Mouse (Mus musculus): Measurements from ENCODE around the gene Rfng.
"Not testable (repeated sequence)": the region's sequence is repeated elsewhere in the genome, so short reads cannot be mapped to it uniquely, and the experiment has no call there.

Rfng gene

GRCm38 (mm10) chr11:120808010-120808409 lies 24.0 kb upstream of the Rfng start:
- no peak for DNase-seq

- no peak for DNase-seq
Observed at GRCm38 (mm10) chr11:120805375-120806298, 21.6 kb upstream of the Rfng start.

DNA sequence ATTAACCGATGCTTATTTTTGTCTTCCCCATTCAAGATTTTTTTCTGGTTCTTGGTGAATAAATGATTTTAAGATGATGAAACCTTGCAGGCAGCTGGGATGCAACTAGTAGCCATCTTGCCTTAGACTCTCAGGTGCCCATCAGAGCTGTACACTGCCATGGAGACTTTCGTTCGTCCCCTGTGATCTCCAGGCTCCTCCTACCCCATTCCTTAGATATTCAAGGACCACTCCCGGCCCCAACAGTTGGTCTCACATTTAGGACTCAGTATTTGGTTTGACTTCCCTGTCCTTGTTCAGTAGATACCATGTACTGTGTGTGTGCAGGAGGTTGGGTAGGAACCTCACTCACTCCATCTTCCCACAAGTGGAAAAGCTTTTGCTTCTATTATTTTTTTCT lies 20.8 kb upstream of the Rfng start:
- DNase-seq, result no peak

DNA sequence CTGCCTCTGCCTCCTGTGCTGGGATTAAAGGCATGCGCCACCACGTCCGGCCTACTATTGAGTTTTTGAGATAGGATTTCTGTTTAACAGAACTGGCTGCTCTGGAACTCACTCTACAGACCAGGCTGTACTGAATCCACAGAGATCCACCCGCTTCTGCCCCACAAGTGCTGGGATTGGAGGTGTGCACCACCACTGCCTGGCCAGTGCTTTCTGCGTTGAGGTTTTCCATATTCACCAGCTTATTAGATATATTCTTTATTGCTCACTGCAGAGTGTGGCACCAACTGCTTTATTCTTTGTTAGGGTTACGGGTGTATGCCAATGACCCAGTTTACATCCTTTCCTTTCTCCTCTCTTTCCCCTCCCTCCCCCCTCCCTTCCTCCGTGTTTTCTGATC lies 20.3 kb upstream of the Rfng start:
- DNase-seq, result no peak

GRCm38 (mm10) chr11:120800061-120800904 lies 16.3 kb upstream of the Rfng start:
- DNase-seq, result peak; percentile 85 to 93

GRCm38 (mm10) chr11:120799316-120799890 lies 15.4 kb upstream of the Rfng start:
- DNase-seq, result no peak

DNA sequence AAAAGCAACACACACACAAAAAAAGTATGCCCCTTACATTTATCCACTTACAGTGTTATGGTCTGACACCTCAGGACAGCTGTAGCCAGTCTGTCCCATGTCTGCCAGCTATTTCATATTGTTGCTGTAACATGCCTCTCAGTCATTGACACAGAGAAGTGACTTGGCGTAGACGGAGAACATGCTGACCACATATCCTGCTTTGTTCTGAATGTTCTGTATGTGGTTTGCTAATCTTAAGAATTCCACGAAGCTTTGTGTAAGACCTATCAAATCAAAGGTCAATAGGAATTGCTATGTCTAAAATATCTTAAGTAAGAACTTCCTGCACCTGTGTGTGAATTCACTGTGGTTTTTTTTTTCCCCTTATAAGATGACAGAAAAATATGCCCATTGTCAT lies 14.2 kb upstream of the Rfng start:
- no peak for DNase-seq

GRCm38 (mm10) chr11:120796614-120796946 lies 12.6 kb upstream of the Rfng start:
- DNase-seq, result no peak

GRCm38 (mm10) chr11:120795756-120796613 lies 12.0 kb upstream of the Rfng start, which contains the start of gene Dus1l:
TSS of gene Dus1l (minus strand) at chr11:120796403.
- DNase-seq, result peak; percentile 94 to 97

DNA sequence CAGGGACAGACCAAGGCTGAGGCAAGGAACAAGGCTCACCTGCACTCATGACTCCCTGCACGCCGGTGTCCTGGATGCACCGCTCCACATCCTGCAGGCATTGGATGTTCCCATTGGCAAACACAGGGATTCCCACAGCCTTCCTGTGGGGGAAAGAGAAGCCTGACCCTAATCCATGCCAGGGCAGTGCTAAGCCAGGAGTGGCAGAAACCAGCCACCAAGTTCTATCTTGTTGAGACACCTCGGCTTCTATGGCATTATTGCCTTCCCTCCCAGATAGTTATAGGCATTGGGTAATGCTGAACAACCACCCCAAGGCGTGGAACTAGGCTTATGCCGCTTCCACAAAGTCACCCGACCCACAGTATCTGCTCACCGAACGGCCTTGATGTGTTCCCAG lies 8.6 kb upstream of the Rfng start:
- DNase-seq, result no peak

DNA sequence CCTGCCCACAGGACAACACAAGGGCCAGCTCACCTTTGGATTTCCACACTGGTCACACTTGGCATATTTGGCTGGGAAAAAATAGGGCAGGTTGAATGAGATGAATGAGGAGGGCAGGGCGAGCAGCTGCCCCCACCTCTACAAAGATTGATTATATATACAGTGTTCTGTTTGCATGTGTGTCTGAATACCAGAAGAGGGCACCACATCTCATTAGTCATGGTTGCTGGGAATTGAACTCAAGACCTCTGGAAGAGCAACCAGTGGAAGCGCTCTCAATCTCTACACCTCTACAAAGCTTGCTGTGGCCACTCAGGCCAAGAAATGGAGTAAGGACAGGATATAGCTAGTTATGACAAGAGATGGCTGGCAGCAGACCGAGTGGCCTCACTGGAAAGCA lies 5.8 kb upstream of the Rfng start:
- DNase-seq, result no peak

- no peak for DNase-seq
Observed at GRCm38 (mm10) chr11:120789355-120789754, 5.3 kb upstream of the Rfng start.

GRCm38 (mm10) chr11:120788460-120788859 lies 4.5 kb upstream of the Rfng start:
- peak; percentile 55 to 57 for DNase-seq

- DNase-seq, result no peak
Observed at GRCm38 (mm10) chr11:120785145-120785544, 1.1 kb upstream of the Rfng start.

DNA sequence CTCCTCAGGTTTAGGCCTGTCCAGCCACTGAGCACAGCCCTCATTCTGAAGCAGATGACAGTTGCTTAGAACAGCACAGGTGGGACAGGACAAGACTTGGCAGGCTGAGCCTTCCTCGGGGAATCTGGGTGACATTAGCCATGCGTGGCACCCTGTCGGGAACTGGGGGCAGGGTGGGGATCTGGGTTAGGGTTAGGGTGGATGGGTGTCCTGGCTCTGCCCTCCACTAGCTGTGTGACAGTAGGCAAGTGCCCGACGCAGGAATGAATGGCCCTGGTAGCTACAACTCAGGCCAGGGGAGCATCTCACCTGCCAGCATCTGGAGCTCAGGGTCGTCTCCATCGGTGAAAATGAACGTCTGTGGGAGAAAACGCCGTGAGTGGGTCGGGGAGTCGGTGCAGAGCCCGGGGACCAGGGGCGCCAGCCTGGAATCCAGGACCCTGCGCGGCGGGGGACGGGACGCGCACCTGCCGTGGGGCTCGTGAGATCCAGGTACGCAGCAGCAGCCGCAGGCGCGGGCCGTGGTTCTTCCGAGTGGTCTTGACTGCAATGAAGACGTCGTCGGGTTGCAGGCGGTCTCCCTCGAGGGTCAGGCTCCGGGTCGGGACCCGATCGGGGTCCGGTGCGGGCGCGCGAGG lies 462 bp downstream of the Rfng start:
- no peak for DNase-seq

- not testable (repeated sequence) for DNase-seq
Observed at GRCm38 (mm10) chr11:120781361-120781760, 2.6 kb downstream of the Rfng start.

DNA sequence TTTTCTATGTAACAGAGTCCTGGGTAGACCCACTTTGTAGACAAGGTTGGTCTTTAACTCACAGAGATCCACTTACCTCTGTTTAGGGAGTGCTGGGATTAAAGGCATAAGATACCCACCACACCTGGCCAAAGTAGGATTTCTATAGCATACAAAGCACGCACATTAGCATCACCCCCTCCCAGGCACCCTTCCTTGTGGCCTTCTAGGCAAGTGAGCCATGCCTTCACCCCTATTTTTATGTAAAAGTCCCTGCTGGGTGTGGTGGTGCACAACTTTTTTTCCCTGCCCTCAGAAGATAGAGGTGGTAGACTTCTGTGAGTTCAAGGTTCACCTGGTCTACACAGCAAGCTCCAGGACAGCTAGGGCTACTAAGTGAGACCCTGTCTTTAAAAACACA lies 4.1 kb downstream of the Rfng start:
- DNase-seq, result no peak

DNA sequence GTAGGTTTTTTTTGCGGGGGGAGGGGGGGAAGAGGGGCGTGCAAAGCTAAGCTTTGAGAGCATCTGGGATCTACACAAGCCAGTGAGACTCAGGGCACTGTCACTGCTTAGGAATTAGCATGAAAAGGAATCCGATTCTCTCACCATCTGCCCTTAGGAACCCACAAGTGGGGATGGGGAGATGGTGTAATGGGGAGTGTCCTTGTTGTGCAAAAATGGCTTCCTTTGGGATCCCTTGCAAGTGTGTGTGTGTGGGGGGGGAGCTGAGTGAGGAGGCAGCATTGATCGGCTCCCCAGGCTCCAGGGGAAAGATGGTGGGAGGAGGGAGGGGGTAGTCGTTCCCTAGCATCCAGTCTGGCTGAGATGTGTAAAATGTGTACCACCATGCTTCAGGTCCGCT lies 6.9 kb downstream of the Rfng start:
- DNase-seq, result no peak

DNA sequence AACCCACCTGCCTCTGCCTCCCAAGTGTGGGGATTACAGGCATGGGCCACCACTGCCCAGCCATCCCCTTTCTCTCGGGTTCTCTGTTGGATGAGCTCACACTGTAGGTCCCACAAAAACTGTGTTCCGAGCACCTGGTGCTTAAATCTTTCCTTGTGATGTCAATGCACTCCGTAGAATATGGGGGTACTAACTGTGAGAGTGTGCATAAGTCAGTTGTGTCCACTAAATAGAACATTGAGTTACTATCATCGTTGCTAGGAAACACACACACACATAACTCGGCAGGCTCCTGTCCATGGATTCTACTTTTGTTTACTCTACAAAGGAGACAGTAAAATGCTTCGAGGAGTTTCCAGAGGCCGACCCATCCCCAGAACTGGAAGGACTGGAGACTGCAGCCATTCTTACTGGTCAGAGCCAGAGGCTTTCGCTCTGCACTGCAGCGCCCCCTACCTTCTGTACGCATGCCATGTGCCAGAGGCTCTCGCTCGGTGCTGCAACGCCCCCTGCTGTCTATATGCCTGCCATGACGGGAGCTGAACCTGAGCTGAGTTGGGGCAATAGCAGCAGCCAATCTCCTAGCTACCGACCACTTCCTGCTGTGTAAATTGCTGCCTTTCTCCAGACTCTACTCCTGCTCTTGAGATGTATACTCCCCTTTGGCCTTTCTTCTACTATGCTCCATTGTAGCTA lies 8.1 kb downstream of the Rfng start:
- peak; percentile 87 to 95 for DNase-seq

DNA sequence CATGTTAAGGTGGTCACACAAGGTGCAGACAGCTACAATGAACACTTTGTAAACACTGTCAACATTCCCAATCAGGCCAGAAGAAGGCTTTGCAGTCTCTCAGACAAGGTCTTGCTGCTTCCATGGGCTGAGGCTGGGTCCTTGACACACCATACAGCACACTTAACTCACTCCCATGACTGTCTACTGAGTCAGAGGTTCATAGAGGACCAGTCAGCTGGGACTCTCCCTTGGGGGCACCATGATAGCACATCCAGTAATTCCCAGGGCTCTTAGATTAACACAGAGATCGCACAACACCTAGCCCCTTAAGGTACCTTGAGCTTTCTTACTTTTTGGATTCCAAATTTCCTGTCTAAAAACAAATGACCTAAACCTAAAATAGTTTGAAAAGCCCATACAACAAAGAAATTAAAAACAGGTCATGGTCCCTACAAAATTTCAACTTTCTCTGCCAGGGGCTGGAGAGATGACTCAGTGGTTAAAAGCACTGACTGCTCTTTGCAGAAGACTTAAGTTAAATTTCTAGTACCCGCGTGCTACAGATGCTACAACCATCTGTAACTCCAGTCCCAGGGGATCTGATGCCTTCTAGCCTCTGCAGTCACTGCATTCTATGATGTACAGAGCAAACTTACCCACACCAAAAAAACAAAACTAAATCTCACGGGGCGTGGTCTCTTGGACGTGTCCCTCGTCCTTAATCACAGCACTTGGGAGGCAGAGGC lies 10.4 kb downstream of the Rfng start:
- DNase-seq, result no peak

DNA sequence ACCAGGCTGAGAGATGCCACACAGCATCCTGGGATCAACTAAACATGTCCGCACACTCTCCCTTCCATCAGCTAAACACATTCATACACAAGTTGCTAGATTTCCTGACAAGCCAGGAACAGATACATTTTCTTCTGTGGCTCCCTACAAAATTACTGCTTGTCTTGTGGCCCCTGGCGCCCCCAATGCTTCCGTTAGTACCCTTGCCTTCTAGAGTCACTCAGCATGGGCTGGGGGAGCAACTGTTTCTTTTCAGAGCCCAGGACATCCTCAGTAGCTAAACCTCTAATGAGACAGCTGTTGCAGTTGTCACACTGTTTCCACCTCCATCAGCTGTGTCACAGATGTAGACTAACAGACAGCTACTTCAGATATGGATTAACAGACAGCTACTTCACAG lies 11.3 kb downstream of the Rfng start:
- no peak for DNase-seq
